Mouse (Mus musculus) hindbrain, embryonic 11.5 days (tissue): ENCODE data around the gene Cops7b. TPM values are rescaled to one million over a fixed set of nuclear protein-coding genes. Genes with fewer than 3 reads are reported as not detected.

Experiments
- ATAC-seq: fragments of 200-750 bp; cut with Nextera tagmentation; 2 replicates; pipeline ENCODE4 v1.8.0; 2017; ENCODE audit warnings: mild to moderate bottlenecking, moderate TSS enrichment, moderate library complexity; ENCODE audit not compliant: low FRiP score
- DNase-seq: peaks from one replicate; pipeline ENCODE4 v3.0.0-alpha.2; 2015; ENCODE audit warnings: low spot score
- H3K27ac ChIP-seq: fragments of 300-500 bp; sonication (generic); 2 replicates; pipeline ENCODE4 v1.5.1; 2014; ENCODE audit warnings: mild to moderate bottlenecking, low read depth, low read length
- H3K27me3 ChIP-seq: fragments of 300-500 bp; sonication (generic); 2 replicates; pipeline ENCODE4 v1.6.1; 2014; ENCODE audit warnings: mild to moderate bottlenecking, low read length, moderate library complexity, mixed read lengths; ENCODE audit not compliant: control insufficient read depth, insufficient read depth
- H3K36me3 ChIP-seq: fragments of 300-500 bp; sonication (generic); 2 replicates; pipeline ENCODE4 v1.6.1; 2014; ENCODE audit warnings: mild to moderate bottlenecking, low read length, moderate library complexity, mixed read lengths; ENCODE audit not compliant: control insufficient read depth, insufficient read depth
- H3K4me1 ChIP-seq: fragments of 300-500 bp; sonication (generic); replicated peaks from 2 replicates; pipeline ENCODE4 v1.6.1; 2014; ENCODE audit warnings: low read length, mixed read lengths; ENCODE audit not compliant: control insufficient read depth, insufficient read depth
- H3K4me2 ChIP-seq: fragments of 300-500 bp; sonication (generic); replicated peaks from 2 replicates; pipeline ENCODE4 v1.6.1; 2014; ENCODE audit warnings: mild to moderate bottlenecking, low read depth, low read length
- H3K4me3 ChIP-seq: fragments of 300-500 bp; sonication (generic); 2 replicates; pipeline ENCODE4 v1.5.1; 2014; ENCODE audit warnings: low read depth, low read length
- H3K9ac ChIP-seq: fragments of 300-500 bp; sonication (generic); 2 replicates; pipeline ENCODE4 v1.6.1; 2014; ENCODE audit warnings: low read depth, low read length
- H3K9me3 ChIP-seq: fragments of 300-500 bp; sonication (generic); 2 replicates; pipeline ENCODE4 v1.6.1; 2016; ENCODE audit warnings: low read length; ENCODE audit not compliant: control insufficient read depth
- WGBS: fragments of 180-500 bp; shearing (Covaris S2); extraction: QIAGEN DNeasy Blood & Tissue Kit; methylation state at CpG from one replicate; pipeline ENCODE4 v1.1.7; 2014; 5-methylcytosine and 5-hydroxymethylcytosine counted together
- polyA plus RNA-seq: library from polyadenylated mRNA; unstranded; fragments of >200 nt; fragmentation: Nextera tagmentation; extraction: Ambion mirVana; gene quantifications from 2 replicates; pipeline ENCODE4 v1.2.1, GENCODE M21; 2014

Cops7b gene
- polyA plus RNA-seq, 1 experiment from 2014 or later = 49.7 TPM

DNA sequence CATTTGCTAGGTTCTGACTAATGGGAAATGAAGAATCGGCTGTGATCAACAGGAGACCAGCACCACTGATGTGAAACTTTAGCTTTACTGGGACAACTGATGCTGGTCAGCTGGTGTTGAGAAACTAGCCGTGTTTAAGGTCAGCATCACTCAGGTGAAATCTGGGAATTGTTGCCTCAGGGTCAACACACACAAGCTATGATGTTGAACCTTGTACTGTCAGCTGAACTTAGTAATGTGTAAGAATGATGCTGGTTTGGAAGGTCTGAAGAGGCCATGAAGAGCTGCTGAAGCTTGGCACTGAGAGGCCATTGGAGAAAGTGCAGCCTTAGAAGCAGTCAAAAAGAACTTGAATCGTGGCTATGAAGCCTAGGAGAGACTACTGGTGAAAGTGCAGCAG lies 27.0 kb upstream of the Cops7b start:
- DNase-seq (no peak), ATAC-seq (no peak)
- Histone ChIP-seq H3K9me3 (no peaks in the 10 kb centered on the region), H3K4me3 (no peak overlapping the region), H3K27me3 (no peaks in the 10 kb centered on the region), H3K9ac (no peak overlapping the region), H3K27ac (no peak overlapping the region), H3K4me2 (no peak overlapping the region), H3K4me1 (no peaks in the 10 kb centered on the region), H3K36me3 (no peaks in the 10 kb centered on the region)
- WGBS = 96% methylated on average over 3 of the region's 3 CpGs

DNA sequence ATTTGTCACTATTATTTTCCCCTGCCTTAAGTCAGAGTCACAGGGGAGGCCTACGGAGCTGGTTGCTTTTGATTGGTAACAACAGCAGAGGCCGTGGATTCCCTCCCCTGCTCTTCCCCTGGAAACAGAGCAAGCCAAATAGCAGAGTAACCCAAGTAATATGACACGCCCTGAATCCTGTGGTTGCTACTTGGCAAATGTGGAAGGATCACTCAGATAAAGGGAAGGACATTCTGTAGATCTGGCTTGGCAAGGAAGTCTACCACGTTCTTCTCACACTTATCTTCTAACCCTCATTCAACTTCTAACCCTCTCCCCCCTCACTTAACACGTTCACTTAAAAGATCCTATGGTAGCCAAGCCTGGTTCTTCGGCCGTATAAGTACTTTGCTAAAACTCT lies 24.8 kb upstream of the Cops7b start:
- H3K27ac ChIP-seq = no peak overlapping the region
- H3K9ac ChIP-seq = no peak overlapping the region
- WGBS = 81% methylated on average over 7 of the region's 7 CpGs
- H3K9me3 ChIP-seq = no peaks in the 10 kb centered on the region
- no peak overlapping the region for H3K4me2 ChIP-seq
- no peaks in the 10 kb centered on the region for H3K36me3 ChIP-seq
- no peak for DNase-seq
- no peak for ATAC-seq
- no peaks in the 10 kb centered on the region for H3K4me1 ChIP-seq
- H3K27me3 ChIP-seq = no peaks in the 10 kb centered on the region
- no peak overlapping the region for H3K4me3 ChIP-seq

DNA sequence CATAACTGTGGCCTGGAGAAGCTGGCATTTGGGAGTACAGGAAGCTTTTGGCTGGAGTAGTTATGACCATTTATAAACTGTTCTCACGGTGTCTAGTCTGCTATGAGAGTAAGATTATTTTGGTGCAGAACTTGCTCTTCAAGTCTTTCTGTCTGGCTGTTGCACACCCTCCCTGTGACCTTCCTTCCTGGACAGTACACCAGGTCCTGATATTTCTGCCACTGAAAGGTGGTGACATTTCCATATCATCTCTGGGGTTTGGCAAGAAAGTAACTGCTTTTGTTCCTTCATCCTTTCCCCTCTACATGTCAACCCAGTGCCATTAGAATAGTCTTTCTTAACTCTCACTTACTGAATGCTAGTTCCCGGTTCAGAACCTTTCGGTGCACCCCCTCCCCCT lies 23.5 kb upstream of the Cops7b start:
- no peaks in the 10 kb centered on the region for H3K9me3 ChIP-seq
- 92% methylated on average over 3 of the region's 3 CpGs for WGBS

DNA sequence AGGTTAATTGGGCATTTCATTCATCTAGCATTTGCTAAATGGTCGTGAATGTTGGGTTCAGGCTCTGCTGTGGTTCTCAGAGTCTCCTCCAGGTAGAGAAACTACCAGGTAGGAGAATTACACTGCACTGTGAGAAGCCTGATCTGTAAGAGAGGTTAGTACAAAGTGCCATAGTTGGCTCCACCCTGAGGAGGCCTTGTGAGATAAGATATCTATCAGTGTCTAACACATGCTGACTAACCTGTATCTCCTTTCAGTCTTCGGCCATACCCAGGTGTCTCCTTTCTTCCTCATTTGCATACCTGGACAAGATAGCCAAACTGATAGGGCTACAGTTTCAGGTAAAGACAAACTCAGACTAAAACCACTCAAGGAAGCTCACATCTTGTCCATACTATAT lies 20.0 kb upstream of the Cops7b start:
- DNase-seq (no peak), ATAC-seq (no peak)
- H3K9ac ChIP-seq = no peak overlapping the region
- no peaks in the 10 kb centered on the region for H3K4me1 ChIP-seq
- H3K36me3 ChIP-seq = no peaks in the 10 kb centered on the region
- no peak overlapping the region for H3K27ac ChIP-seq
- no peak overlapping the region for H3K4me3 ChIP-seq
- H3K4me2 ChIP-seq = no peak overlapping the region
- 86% methylated on average over 2 of the region's 2 CpGs for WGBS
- no peaks in the 10 kb centered on the region for H3K27me3 ChIP-seq
- no peaks in the 10 kb centered on the region for H3K9me3 ChIP-seq

More for the DNA sequence above, 23.5 kb upstream of the Cops7b start:
- Histone ChIP-seq H3K27me3 (no peaks in the 10 kb centered on the region), H3K4me2 (no peak overlapping the region), H3K27ac (no peak overlapping the region), H3K36me3 (no peaks in the 10 kb centered on the region), H3K4me3 (no peak overlapping the region), H3K4me1 (no peaks in the 10 kb centered on the region), H3K9ac (no peak overlapping the region)
- no peak for DNase-seq
- ATAC-seq = no peak

DNA sequence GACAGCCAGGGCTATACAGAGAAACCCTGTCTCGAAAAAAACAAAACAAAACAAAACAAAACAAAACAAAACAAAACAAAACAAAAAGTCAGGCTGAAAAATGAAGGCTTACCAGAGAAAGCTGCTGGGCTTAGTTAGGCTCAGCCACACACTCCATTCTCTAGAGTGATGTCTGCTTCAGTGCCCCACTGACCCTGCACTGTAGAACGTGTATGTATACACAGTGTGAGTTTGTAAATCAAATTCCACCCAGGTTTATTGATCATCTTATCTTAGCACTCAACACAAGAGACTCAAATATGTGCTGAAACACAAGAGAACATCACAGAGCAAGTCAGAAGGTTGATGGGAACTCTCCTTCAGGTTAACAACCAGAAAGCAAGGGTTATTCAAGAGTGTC lies 14.3 kb upstream of the Cops7b start:
- no peaks in the 10 kb centered on the region for H3K27me3 ChIP-seq
- H3K27ac ChIP-seq = no peak overlapping the region
- 81% methylated on average over 2 of the region's 2 CpGs for WGBS
- no peak overlapping the region for H3K9ac ChIP-seq
- DNase-seq (no peak), ATAC-seq (no peak)
- H3K4me2 ChIP-seq = no peak overlapping the region
- H3K4me3 ChIP-seq = no peak overlapping the region
- H3K4me1 ChIP-seq = no peaks in the 10 kb centered on the region
- H3K36me3 ChIP-seq = no peaks in the 10 kb centered on the region
- no peaks in the 10 kb centered on the region for H3K9me3 ChIP-seq

DNA sequence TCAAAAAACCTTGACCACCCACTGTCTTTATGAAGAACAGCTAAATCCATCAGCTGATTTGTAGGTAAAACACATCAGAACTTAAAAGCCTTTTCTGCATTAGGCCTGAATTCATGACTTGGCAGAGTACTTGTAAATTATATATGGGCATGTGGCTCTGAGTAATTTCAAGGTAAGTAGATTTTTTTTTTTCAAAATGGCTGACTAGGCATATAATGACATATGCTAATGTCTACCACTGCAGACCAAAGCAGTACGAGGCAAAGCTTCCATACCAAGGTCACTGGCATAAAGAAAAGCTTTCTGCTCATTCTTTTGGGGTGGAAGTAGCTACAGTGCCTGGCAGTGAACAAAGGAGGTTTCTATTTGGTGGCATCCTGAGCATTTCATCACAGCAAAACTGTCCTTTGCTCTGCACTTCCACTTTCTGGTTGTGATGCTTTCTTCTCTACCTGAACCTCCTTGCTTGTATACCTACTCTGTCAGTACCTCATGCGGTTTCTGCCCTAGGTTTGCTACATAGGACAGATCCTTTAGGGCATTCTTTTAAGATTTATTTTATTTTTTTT lies 13.3 kb upstream of the Cops7b start:
- DNase-seq (no peak), ATAC-seq (no peak)
- Histone ChIP-seq H3K4me3 (no peak overlapping the region), H3K9ac (no peak overlapping the region), H3K4me2 (no peak overlapping the region), H3K27ac (no peak overlapping the region), H3K27me3 (no peaks in the 10 kb centered on the region), H3K9me3 (no peaks in the 10 kb centered on the region), H3K36me3 (no peaks in the 10 kb centered on the region), H3K4me1 (no peaks in the 10 kb centered on the region)
- 79% methylated on average over 2 of the region's 2 CpGs for WGBS

DNA sequence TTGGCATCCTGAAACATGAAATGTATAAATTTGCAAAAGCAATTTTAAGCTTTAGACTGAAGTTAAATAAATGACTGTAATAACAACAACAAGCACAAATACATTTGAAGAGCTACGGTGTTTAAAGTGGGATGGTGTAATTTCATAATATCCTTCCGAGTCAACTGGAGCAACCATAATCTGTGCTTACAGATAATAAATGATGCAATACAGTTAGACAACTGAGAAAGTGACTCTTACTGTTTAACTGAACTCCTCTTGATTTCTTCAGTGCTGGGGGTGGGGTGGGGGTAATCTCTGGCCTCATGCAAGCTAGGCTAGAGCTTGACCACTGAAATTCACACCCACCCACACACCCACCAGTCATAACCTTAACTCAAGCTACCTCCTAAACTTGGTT lies 11.3 kb upstream of the Cops7b start:
- no peak for ATAC-seq
- no peaks in the 10 kb centered on the region for H3K4me1 ChIP-seq
- WGBS = 97% methylated on average over 2 of the region's 2 CpGs

DNA sequence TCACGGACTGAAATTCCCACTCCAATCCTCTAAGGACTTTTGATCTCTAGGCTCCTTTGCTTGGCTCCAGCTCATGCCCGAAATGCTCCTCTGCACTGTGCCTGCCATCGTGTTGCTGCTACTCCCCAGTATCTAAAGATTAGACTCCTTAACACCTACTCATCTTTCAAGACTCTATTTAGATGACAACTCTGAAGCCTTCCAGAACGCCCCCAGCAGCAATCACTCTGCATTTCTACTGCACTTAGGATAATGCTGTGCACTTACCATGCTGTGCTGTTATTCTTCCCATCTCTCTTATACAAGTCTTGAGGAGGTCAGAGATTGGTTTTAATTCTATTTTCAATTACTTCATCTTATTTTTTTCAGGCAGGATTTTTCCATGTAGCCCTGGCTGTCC lies 10.8 kb upstream of the Cops7b start:
- Histone ChIP-seq H3K4me1 (no peaks in the 10 kb centered on the region), H3K4me3 (no peak overlapping the region), H3K27ac (no peak overlapping the region), H3K27me3 (no peaks in the 10 kb centered on the region), H3K4me2 (no peak overlapping the region), H3K9ac (no peak overlapping the region), H3K36me3 (no peaks in the 10 kb centered on the region), H3K9me3 (no peaks in the 10 kb centered on the region)
- ATAC-seq = no peak
- no peak for DNase-seq
- WGBS = 92% methylated on average over 4 of the region's 4 CpGs

More for the DNA sequence above, 11.3 kb upstream of the Cops7b start:
- no peak overlapping the region for H3K4me3 ChIP-seq
- no peak overlapping the region for H3K27ac ChIP-seq
- no peaks in the 10 kb centered on the region for H3K27me3 ChIP-seq
- H3K9me3 ChIP-seq = no peaks in the 10 kb centered on the region
- no peak overlapping the region for H3K9ac ChIP-seq
- H3K36me3 ChIP-seq = no peaks in the 10 kb centered on the region
- DNase-seq = no peak
- no peak overlapping the region for H3K4me2 ChIP-seq

DNA sequence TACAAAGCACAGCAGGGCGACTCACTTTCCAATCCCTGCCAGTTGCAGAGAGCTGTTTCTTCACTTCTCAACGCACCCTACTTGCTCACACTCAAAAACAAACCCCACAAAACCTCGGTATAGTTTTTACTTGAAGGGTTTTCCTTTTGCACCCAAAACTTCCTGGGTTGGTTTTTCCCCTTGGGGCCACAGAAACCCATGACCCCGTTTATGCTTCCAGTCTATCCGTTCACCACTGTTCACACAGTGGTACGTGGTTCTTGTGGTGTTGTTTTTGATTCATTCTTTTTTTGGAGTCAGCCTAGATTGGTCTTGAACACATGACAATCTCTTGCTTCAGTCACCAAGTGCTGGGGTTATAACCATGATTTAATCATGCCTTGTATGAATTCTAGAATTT lies 2.3 kb upstream of the Cops7b start:
- DNase-seq = no peak
- ATAC-seq = no peak
- H3K36me3 ChIP-seq = no peaks in the 10 kb centered on the region
- no peaks in the 10 kb centered on the region for H3K27me3 ChIP-seq
- H3K27ac ChIP-seq = no peak overlapping the region
- no peak overlapping the region for H3K4me2 ChIP-seq
- H3K4me1 ChIP-seq = no peaks in the 10 kb centered on the region; the same call in 1 of the 2 replicates
- 72% methylated on average over 6 of the region's 6 CpGs for WGBS
- H3K4me3 ChIP-seq = no peak overlapping the region
- H3K9me3 ChIP-seq = no peaks in the 10 kb centered on the region
- no peak overlapping the region for H3K9ac ChIP-seq
